Mouse (Mus musculus) G1E (cell line): ENCODE measurements around the gene Fdxacb1.

ENCODE experiments used
- CTCF ChIP-seq: IDR thresholded peaks from 2 replicates; pipeline ENCODE4 v1.5.1; 2012; ENCODE audit warnings: low read depth, low read length, inconsistent platforms, mixed read lengths
- GATA2 ChIP-seq: IDR thresholded peaks from 2 replicates; pipeline ENCODE4 v1.6.1; 2012; ENCODE audit warnings: low read depth, low read length, inconsistent platforms, borderline replicate concordance
- TAL1 ChIP-seq: conservative IDR thresholded peaks from 2 replicates; pipeline ENCODE4 v1.6.1; 2012; ENCODE audit warnings: low read depth, low read length, inconsistent platforms, mixed read lengths

- TF ChIP-seq CTCF: no peak
- no peak for TF ChIP-seq TAL1
- no peak for TF ChIP-seq GATA2
These were observed 50.0 kb downstream of the Fdxacb1 start for GRCm38 (mm10) chr9:50818050-50818449.
